Mouse (Mus musculus): ENCODE data around the gene Rai1.
A peak's percentile ranks its signal among the peaks of the same experiment; 100 is the strongest.

- TF ChIP-seq CTCF (IDR thresholded peaks at IDR 0.05; ENCODE audit: borderline replicate concordance, control insufficient read depth, extremely low read depth, insufficient read depth, low read length, poor library complexity) (0 out of 2 replicates have a peak, but pooled peaks have one; percentile 9), POLR2A (IDR thresholded peaks at IDR 0.05; ENCODE audit: control insufficient read depth, extremely low read depth, insufficient read depth, low read length, poor library complexity) (no peak)
These were observed 82.3 kb downstream of the Rai1 start for GRCm38 (mm10) chr11:60187070-60187469.

Data from thymus, adult 2 months (tissue).